Mouse (Mus musculus): ENCODE measurements around the gene Phlpp2. TPM values are rescaled to one million over a fixed set of nuclear protein-coding genes. Genes with fewer than 3 reads are reported as not detected.
"Not testable (repeated sequence)": the region's sequence is repeated elsewhere in the genome, so short reads cannot be mapped to it uniquely, and the experiment has no call there.

Phlpp2 gene
- polyA plus RNA-seq, 1 experiment, result 0.51 TPM

DNA sequence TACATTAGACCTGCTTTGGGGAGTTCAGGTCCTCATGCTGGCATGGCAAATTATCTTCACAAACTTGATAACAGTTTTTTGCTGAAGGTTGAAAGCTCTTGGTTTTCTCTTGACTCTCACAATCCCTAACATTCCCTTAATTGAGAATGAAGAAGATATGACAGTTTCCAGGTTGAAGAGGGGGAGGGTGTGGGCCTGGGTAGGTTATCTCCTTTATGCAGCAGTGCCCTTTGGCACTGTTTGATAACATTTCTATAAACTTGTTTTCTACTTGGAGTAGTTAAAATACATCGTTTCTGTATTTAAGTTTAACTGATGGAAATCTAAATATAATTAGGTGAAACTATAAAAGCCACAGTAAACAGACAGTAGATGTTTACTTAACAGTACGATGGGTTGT lies 3.5 kb upstream of the Phlpp2 start:
- peak; percentile 92 for TF ChIP-seq TAL1 (IDR thresholded peaks at IDR 0.05; ENCODE audit: low read length)
- peak; percentile 90 for TF ChIP-seq GATA1 (IDR thresholded peaks at IDR 0.05; ENCODE audit: low read length)

DNA sequence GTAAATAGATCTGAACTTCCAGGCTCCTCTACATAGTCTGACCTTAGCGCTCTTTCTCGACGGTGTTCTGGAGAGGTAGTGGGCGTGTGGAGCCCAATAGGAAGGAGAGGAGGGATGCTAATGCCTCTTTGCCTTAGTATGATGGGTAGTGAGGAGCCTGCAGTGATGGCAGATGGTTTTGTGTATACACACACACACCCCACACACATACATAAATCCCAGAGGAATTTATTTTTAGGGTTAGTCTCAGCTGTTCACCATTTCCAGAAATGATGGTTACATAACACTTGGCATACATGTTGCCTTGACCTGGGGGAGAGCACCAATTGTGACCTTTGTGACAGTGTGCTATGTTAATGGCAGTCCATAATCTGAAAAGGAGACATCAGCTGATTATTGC lies 2.8 kb upstream of the Phlpp2 start:
- H3K9me3 ChIP-seq (ENCODE audit: control insufficient read depth, low read length), result no peaks in the 10 kb centered on the region
- H3K4me1 ChIP-seq (ENCODE audit: control insufficient read depth), result peaks cover 87% of the 10 kb centered on the region
- H3K36me3 ChIP-seq (ENCODE audit: control insufficient read depth), result peaks cover 70% of the 10 kb centered on the region
- no peak for TF ChIP-seq TAL1 (IDR thresholded peaks at IDR 0.05; ENCODE audit: low read length)
- TF ChIP-seq GATA1 (IDR thresholded peaks at IDR 0.05; ENCODE audit: low read length), result no peak
- no peaks in the 10 kb centered on the region for H3K27me3 ChIP-seq (ENCODE audit: control insufficient read depth)
- peak overlapping the region; percentile 99 for H3K4me3 ChIP-seq (replicated peaks)

More for the DNA sequence above, 3.5 kb upstream of the Phlpp2 start:
- no peaks in the 10 kb centered on the region for H3K27me3 ChIP-seq (ENCODE audit: control insufficient read depth)
- H3K4me3 ChIP-seq (replicated peaks), result peak overlapping the region; percentile 99
- no peaks in the 10 kb centered on the region for H3K9me3 ChIP-seq (ENCODE audit: control insufficient read depth, low read length)
- H3K4me1 ChIP-seq (ENCODE audit: control insufficient read depth), result peaks cover 82% of the 10 kb centered on the region
- peaks cover 70% of the 10 kb centered on the region for H3K36me3 ChIP-seq (ENCODE audit: control insufficient read depth)

DNA sequence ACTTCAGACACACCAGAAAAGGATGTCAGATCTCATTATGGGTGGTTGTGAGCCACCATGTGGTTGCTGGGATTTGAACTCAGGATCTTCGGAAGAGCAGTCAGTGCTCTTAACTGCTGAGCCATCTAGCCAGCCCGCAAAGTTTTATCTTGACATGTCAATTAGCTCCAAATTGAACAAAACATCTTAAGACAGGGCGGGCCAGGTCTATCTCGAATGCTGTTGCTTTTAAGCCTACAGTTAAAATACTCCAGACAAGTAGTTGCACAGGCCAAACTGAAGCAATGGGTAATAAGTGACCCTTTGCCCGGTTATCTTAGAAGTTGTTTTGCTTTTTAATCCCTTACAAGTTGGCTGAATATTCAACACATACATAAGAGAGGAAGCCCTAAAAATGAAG lies 1.7 kb upstream of the Phlpp2 start:
- Histone ChIP-seq H3K4me1 (ENCODE audit: control insufficient read depth) (peaks cover 91% of the 10 kb centered on the region), H3K4me3 (replicated peaks) (peak overlapping the region; percentile 99), H3K36me3 (ENCODE audit: control insufficient read depth) (peaks cover 70% of the 10 kb centered on the region), H3K9me3 (ENCODE audit: control insufficient read depth, low read length) (no peaks in the 10 kb centered on the region), H3K27me3 (ENCODE audit: control insufficient read depth) (no peaks in the 10 kb centered on the region)
- TF ChIP-seq TAL1 (IDR thresholded peaks at IDR 0.05; ENCODE audit: low read length), result no peak
- TF ChIP-seq GATA1 (IDR thresholded peaks at IDR 0.05; ENCODE audit: low read length), result no peak

DNA sequence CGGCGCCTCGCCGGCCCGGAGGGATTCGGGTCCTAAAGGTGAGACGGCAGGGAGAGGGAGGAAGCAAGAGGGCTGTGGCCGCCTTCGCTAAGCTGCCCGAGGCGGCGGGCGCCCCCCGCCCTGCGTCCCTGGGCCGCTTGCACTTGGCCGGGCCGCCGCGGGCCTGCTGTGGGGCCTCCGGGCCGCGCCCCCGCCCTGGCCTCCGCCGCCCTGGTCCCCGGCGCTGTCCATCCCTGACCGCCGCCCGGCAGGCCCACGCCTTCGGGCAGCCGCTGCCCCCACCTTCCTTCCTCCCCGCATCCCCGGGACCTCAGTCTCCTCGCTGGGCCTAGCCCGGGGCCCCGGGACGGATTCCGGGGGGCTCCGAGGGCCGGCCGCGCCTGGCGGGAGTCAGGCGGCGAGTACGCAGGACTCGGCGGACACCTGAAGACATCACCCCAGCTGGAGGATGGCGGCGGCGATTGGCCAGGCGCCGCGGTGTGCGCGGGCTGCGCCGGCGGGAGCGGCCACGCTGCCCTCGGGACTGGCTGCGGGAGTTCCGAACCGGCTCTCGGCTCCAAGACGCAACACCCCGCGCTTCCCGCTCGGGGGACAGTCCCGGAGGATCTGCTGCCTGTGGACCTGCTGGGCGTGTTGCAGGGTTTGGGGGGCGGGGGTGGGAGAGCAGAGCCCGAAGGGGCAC lies 479 bp downstream of the Phlpp2 start:
- Histone ChIP-seq H3K27me3 (ENCODE audit: control insufficient read depth) (no peaks in the 10 kb centered on the region), H3K4me3 (replicated peaks) (peak overlapping the region; percentile 99), H3K9me3 (ENCODE audit: control insufficient read depth, low read length) (no peaks in the 10 kb centered on the region), H3K36me3 (ENCODE audit: control insufficient read depth) (peaks cover 69% of the 10 kb centered on the region), H3K4me1 (ENCODE audit: control insufficient read depth) (peaks cover 87% of the 10 kb centered on the region)
- TF ChIP-seq GATA1 (IDR thresholded peaks at IDR 0.05; ENCODE audit: low read length) (no peak), TAL1 (IDR thresholded peaks at IDR 0.05; ENCODE audit: low read length) (no peak)

DNA sequence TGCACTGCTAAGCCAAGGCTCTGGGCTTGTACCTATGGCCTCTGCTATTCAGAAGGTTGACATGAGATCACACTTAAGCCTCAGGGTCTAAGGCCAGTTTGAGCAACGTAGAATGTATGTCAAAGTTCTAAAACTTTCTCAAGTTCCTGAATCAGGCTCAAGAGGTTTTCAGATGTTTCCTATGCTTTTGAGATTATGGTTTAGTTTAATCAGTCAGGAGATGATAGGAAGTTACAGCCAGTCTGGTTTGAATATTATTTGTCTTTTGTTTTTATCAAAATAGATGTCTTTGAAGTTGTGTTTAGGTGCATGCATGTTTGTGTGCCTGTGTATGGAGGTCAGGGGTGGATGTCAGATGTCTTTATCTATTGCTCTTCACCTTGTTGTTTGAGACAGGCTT lies 2.7 kb downstream of the Phlpp2 start:
- peaks cover 76% of the 10 kb centered on the region for H3K4me1 ChIP-seq (ENCODE audit: control insufficient read depth)
- no peaks in the 10 kb centered on the region for H3K27me3 ChIP-seq (ENCODE audit: control insufficient read depth)
- no peaks in the 10 kb centered on the region for H3K9me3 ChIP-seq (ENCODE audit: control insufficient read depth, low read length)
- H3K4me3 ChIP-seq (replicated peaks), result peak overlapping the region; percentile 99
- H3K36me3 ChIP-seq (ENCODE audit: control insufficient read depth), result peaks cover 71% of the 10 kb centered on the region
- TF ChIP-seq GATA1 (IDR thresholded peaks at IDR 0.05; ENCODE audit: low read length), result no peak
- no peak for TF ChIP-seq TAL1 (IDR thresholded peaks at IDR 0.05; ENCODE audit: low read length)

DNA sequence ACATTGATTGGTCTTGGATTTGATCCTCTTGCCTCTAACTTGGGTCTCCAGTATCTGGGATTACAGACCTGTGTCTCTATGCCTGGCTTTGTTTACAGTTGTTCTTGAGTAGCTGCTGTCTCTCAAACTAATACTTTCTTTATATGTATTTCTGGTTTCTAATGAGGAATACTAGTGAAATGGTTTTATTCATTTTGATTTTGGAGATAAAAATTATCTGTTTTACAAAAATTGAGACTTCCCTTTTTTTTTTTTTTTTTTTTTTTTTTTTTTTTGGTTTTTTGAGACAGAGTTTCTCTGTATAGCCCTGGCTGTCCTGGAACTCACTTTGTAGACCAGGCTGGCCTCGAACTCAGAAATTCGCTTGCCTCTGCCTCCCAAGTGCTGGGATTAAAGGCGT lies 5.5 kb downstream of the Phlpp2 start:
- Histone ChIP-seq H3K4me1 (ENCODE audit: control insufficient read depth) (peaks cover 58% of the 10 kb centered on the region), H3K36me3 (ENCODE audit: control insufficient read depth) (peaks cover 86% of the 10 kb centered on the region)
- H3K9me3 ChIP-seq (ENCODE audit: control insufficient read depth, low read length); H3K4me3 ChIP-seq (replicated peaks); H3K27me3 ChIP-seq (ENCODE audit: control insufficient read depth): not testable (repeated sequence)

DNA sequence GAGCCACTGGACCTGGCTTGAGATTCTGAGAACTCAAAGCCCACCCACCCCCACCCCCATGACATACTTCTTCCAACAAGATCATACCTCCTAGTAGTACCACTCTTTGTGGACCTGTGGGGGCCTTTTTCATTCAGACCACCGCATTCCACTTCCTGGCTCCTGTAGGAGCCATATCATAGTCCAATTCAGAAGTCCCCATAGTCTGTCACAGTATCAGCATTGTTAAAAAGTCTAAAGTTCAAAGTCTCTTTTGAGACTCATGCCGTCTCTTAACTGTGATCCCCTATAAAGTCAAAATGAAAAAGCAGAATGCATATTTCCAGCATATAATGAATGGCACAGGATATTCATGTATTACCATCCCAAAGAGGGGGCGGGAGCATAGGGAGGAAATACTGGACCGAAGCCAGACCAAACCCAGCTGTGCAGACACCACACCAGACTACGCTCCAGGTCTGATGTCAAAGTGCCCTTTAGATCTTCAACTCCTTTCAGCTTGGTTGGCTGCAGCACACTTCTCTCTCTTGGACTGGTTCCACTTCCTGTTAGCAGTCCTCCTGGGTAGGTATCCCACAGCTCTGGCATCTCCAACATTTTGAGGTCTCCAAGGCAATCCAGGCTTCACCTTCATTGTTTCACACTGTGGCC lies 11.8 kb downstream of the Phlpp2 start:
- TF ChIP-seq TAL1 (IDR thresholded peaks at IDR 0.05; ENCODE audit: low read length) (no peak), GATA1 (IDR thresholded peaks at IDR 0.05; ENCODE audit: low read length) (no peak)
- Histone ChIP-seq H3K9me3 (ENCODE audit: control insufficient read depth, low read length) (no peaks in the 10 kb centered on the region), H3K27me3 (ENCODE audit: control insufficient read depth) (no peaks in the 10 kb centered on the region), H3K4me1 (ENCODE audit: control insufficient read depth) (peaks cover 9% of the 10 kb centered on the region), H3K4me3 (replicated peaks) (no peak overlapping the region), H3K36me3 (ENCODE audit: control insufficient read depth) (peaks cover 91% of the 10 kb centered on the region)

DNA sequence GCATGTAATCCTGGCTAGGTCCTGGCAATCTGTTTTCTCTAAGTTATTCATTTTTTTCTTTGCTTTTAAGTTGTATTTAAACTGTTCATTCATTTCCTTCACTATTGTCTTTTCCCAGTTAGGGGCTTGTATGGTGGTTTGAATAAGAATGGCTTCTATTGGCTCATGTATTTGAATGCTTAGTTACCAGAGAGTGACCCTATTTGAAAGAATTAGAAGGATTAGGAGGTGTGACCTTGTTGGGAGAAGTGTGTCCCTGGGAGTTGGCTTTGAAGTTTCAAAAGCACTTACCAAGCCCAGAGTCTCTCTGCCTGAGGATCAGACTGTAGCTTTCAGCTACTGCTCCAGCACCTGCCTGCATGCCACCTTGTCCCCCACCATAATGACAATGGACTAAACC lies 17.0 kb downstream of the Phlpp2 start:
- Histone ChIP-seq H3K4me3 (replicated peaks) (no peak overlapping the region), H3K27me3 (ENCODE audit: control insufficient read depth) (no peaks in the 10 kb centered on the region), H3K4me1 (ENCODE audit: control insufficient read depth) (peaks cover 8% of the 10 kb centered on the region), H3K9me3 (ENCODE audit: control insufficient read depth, low read length) (no peaks in the 10 kb centered on the region), H3K36me3 (ENCODE audit: control insufficient read depth) (peaks cover 88% of the 10 kb centered on the region)
- TF ChIP-seq TAL1 (IDR thresholded peaks at IDR 0.05; ENCODE audit: low read length) (no peak), GATA1 (IDR thresholded peaks at IDR 0.05; ENCODE audit: low read length) (no peak)

DNA sequence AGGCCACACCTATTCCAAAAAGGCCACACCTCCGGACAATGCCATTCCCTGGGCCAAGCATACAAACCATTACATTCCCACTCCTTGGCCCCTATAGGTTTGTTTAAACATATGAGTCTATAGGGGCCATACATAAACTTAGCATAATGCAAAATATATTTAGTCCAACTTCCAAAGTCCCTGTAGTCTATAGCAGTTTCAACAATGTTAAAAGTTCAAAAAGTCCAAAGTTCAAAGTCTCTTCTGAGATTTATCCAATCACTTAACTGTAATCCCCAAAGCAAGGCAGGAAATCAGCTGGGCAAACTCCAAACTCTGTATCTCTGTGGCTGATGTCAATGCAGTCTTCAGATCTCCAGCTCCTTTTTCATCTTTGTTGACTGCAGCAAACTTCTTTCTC lies 20.9 kb downstream of the Phlpp2 start:
- peaks cover 84% of the 10 kb centered on the region for H3K36me3 ChIP-seq (ENCODE audit: control insufficient read depth)
- peaks cover 22% of the 10 kb centered on the region for H3K4me1 ChIP-seq (ENCODE audit: control insufficient read depth)
- no peak for TF ChIP-seq TAL1 (IDR thresholded peaks at IDR 0.05; ENCODE audit: low read length)
- TF ChIP-seq GATA1 (IDR thresholded peaks at IDR 0.05; ENCODE audit: low read length), result no peak
- no peaks in the 10 kb centered on the region for H3K9me3 ChIP-seq (ENCODE audit: control insufficient read depth, low read length)
- H3K4me3 ChIP-seq (replicated peaks), result no peak overlapping the region
- no peaks in the 10 kb centered on the region for H3K27me3 ChIP-seq (ENCODE audit: control insufficient read depth)
